Mouse (Mus musculus) C2C12 (cell line): ENCODE measurements around the gene Ddx50. TPM values are rescaled to one million over a fixed set of nuclear protein-coding genes. Genes with fewer than 3 reads are reported as not detected.
"Not testable (repeated sequence)": the region's sequence is repeated elsewhere in the genome, so short reads cannot be mapped to it uniquely, and the experiment has no call there.

Experiments
- H3K27me3 ChIP-seq: one replicate; pipeline ENCODE4 v1.6.1; 2011; ENCODE audit not compliant: control insufficient read depth, insufficient read depth, insufficient read length
- H3K36me3 ChIP-seq: one replicate; pipeline ENCODE4 v1.6.1; 2011; ENCODE audit not compliant: control insufficient read depth, insufficient read depth
- H3K4me3 ChIP-seq: one replicate; pipeline ENCODE4 v1.5.1; 2011; ENCODE audit warnings: mild to moderate bottlenecking, control low read depth; ENCODE audit not compliant: poor library complexity, insufficient read depth, severe bottlenecking
- H3K79me2 ChIP-seq: one replicate; pipeline ENCODE4 v1.6.1; 2011; ENCODE audit not compliant: control insufficient read depth, insufficient read depth
- H3K79me3 ChIP-seq: one replicate; pipeline ENCODE4 v1.6.1; 2011; ENCODE audit warnings: low read depth, control low read depth
- H3ac ChIP-seq: one replicate; pipeline ENCODE3; 2011; ENCODE audit warnings: low read depth; ENCODE audit not compliant: control insufficient read depth, insufficient read length
- CEBPB ChIP-seq: IDR thresholded peaks from one replicate; pipeline ENCODE4 v1.6.1; 2011; ENCODE audit warnings: low read depth, mild to moderate bottlenecking, control low read depth, moderate library complexity
- CTCF ChIP-seq: IDR thresholded peaks from one replicate; pipeline ENCODE4 v1.5.1; 2011; ENCODE audit not compliant: control insufficient read depth, insufficient read depth, insufficient read length
- FOSL1 ChIP-seq: IDR thresholded peaks from one replicate; pipeline ENCODE4 v1.8.0; 2011; ENCODE audit warnings: mild to moderate bottlenecking, low read length; ENCODE audit not compliant: poor library complexity, insufficient read depth, severe bottlenecking
- MAX ChIP-seq: IDR thresholded peaks from one replicate; pipeline ENCODE4 v1.6.1; 2011; ENCODE audit warnings: mild to moderate bottlenecking, control low read depth
- MYOD1 ChIP-seq: IDR thresholded peaks from one replicate; pipeline ENCODE4 v1.6.1; 2011; ENCODE audit warnings: low read depth; ENCODE audit not compliant: control insufficient read depth, insufficient read length
- MYOG ChIP-seq: IDR thresholded peaks from one replicate; pipeline ENCODE4 v1.6.1; 2011; ENCODE audit not compliant: control insufficient read depth, insufficient read length; ENCODE audit errors: extremely low read depth
- USF1 ChIP-seq: IDR thresholded peaks from one replicate; pipeline ENCODE4 v1.6.1; 2011; ENCODE audit warnings: low read depth, mild to moderate bottlenecking, control low read depth, moderate library complexity
- polyA plus RNA-seq: library from polyadenylated mRNA; unstranded; fragments of >200 nt; fragmentation: generic; extraction: Trizol; gene quantifications from one replicate; pipeline ENCODE4 v1.2.1, GENCODE M21; 2012; ENCODE audit warnings: missing spikeins

Gene Ddx50
- polyA plus RNA-seq, 1 experiment: 19.4 TPM

- peaks cover 37% of the 10 kb centered on the region for H3K79me3 ChIP-seq
- peaks cover 44% of the 10 kb centered on the region for H3K79me2 ChIP-seq
- no peak overlapping the region for H3ac ChIP-seq
- TF ChIP-seq MYOD1 (no peak), USF1 (no peak), MAX (no peak), MYOG (no peak), CTCF (no peak), FOSL1 (no peak), CEBPB (no peak)
- H3K27me3 ChIP-seq: no peaks in the 10 kb centered on the region
- peaks cover 24% of the 10 kb centered on the region for H3K36me3 ChIP-seq
- H3K4me3 ChIP-seq: no peak overlapping the region
Observed at GRCm38 (mm10) chr10:62603233-62604030, 47.6 kb downstream of the Ddx50 start.

GRCm38 (mm10) chr10:62602177-62603040 lies 48.6 kb downstream of the Ddx50 start, which contains the start of gene Ddx21:
TSS of gene Ddx21 (minus strand) at chr10:62602281.
- Histone ChIP-seq H3K79me3 (peaks cover 47% of the 10 kb centered on the region), H3K4me3 (peak within 1 kb of the TSS; percentile 98), H3K79me2 (peaks cover 54% of the 10 kb centered on the region), H3K36me3 (peaks cover 34% of the 10 kb centered on the region), H3K27me3 (no peaks in the 10 kb centered on the region), H3ac (peak within 1 kb of the TSS; percentile 98)
- TF ChIP-seq USF1: no peak
- peak; percentile 97 for TF ChIP-seq MAX
- no peak for TF ChIP-seq FOSL1
- TF ChIP-seq MYOG: no peak

GRCm38 (mm10) chr10:62601833-62602176 lies 49.2 kb downstream of the Ddx50 start:
- no peak for TF ChIP-seq CEBPB
- TF ChIP-seq MYOG: no peak
- TF ChIP-seq CTCF: no peak
- no peak for TF ChIP-seq MAX
- TF ChIP-seq USF1: no peak
- no peak for TF ChIP-seq FOSL1
- H3K27me3 ChIP-seq: no peaks in the 10 kb centered on the region
- peak overlapping the region; percentile 98 for H3ac ChIP-seq
- peak overlapping the region; percentile 98 for H3K4me3 ChIP-seq
- H3K36me3 ChIP-seq: peaks cover 40% of the 10 kb centered on the region
- H3K79me3 ChIP-seq: peaks cover 53% of the 10 kb centered on the region
- H3K79me2 ChIP-seq: peaks cover 60% of the 10 kb centered on the region

- TF ChIP-seq MAX (peak; percentile 12), CTCF (no peak)
- peaks cover 45% of the 10 kb centered on the region for H3K36me3 ChIP-seq
- H3K79me3 ChIP-seq: peaks cover 57% of the 10 kb centered on the region
Observed at GRCm38 (mm10) chr10:62601053-62601791, 49.8 kb downstream of the Ddx50 start.

GRCm38 (mm10) chr10:62600056-62600455 lies 51.0 kb downstream of the Ddx50 start:
- Histone ChIP-seq H3ac (peak overlapping the region; percentile 44), H3K27me3 (no peaks in the 10 kb centered on the region), H3K79me2 (peaks cover 78% of the 10 kb centered on the region), H3K79me3 (peaks cover 69% of the 10 kb centered on the region), H3K36me3 (peaks cover 56% of the 10 kb centered on the region), H3K4me3 (peak overlapping the region; percentile 98)
- TF ChIP-seq CEBPB (no peak), FOSL1 (no peak), MAX (no peak)

More at GRCm38 (mm10) chr10:62601053-62601791, 49.8 kb downstream of the Ddx50 start:
- Histone ChIP-seq H3K4me3 (peak overlapping the region; percentile 98), H3ac (peak overlapping the region; percentile 76), H3K79me2 (peaks cover 66% of the 10 kb centered on the region), H3K27me3 (no peaks in the 10 kb centered on the region)

GRCm38 (mm10) chr10:62599311-62599710 lies 51.7 kb downstream of the Ddx50 start:
- not testable (repeated sequence) for H3K27me3 ChIP-seq, H3ac ChIP-seq, H3K4me3 ChIP-seq
- peaks cover 76% of the 10 kb centered on the region for H3K79me3 ChIP-seq
- H3K36me3 ChIP-seq: peaks cover 64% of the 10 kb centered on the region
- H3K79me2 ChIP-seq: peaks cover 85% of the 10 kb centered on the region
